Mouse (Mus musculus) MEL (cell line): ENCODE measurements around the gene Dcdc2c.

Source experiments
- BHLHE40 ChIP-seq: IDR thresholded peaks from 2 replicates; pipeline ENCODE4 v1.6.1; 2012; ENCODE audit warnings: low read depth, mild to moderate bottlenecking, inconsistent platforms, low read length, improper control_type of control experiment, borderline replicate concordance
- CTCF ChIP-seq, 3 experiments: IDR thresholded peaks in 2 of 3; conservative IDR thresholded peaks in 1 of 3; 2 replicates each; pipeline ENCODE4 v1.5.1; 2011 to 2012; ENCODE audit warnings: low read length in 3 of 3, low read depth in 2 of 3, mild to moderate bottlenecking in 2 of 3, improper control_type of control experiment in 1 of 3, inconsistent platforms in 1 of 3, mixed read lengths in 1 of 3, moderate library complexity in 1 of 3; ENCODE audit not compliant: control insufficient read depth in 1 of 3, insufficient read depth in 1 of 3, poor library complexity in 1 of 3, severe bottlenecking in 1 of 3
- KAT2A ChIP-seq: conservative IDR thresholded peaks from 2 replicates; pipeline ENCODE4 v1.6.1; 2012; ENCODE audit warnings: low read depth, low read length, improper control_type of control experiment, inconsistent platforms
- POLR2A ChIP-seq, 2 experiments: IDR thresholded peaks; 2 replicates each; pipeline ENCODE4 v1.6.1; 2011 to 2012; ENCODE audit warnings: low read length in 2 of 2, mild to moderate bottlenecking in 2 of 2, control low read depth in 1 of 2, improper control_type of control experiment in 1 of 2, low read depth in 1 of 2, moderate library complexity in 1 of 2; ENCODE audit not compliant: control insufficient read depth in 1 of 2, insufficient read depth in 1 of 2, poor library complexity in 1 of 2
- POLR2AphosphoS2 ChIP-seq: IDR thresholded peaks from 2 replicates; pipeline ENCODE4 v1.6.1; 2011; ENCODE audit warnings: low read length, improper control_type of control experiment
- TBP ChIP-seq: IDR thresholded peaks from 2 replicates; pipeline ENCODE4 v1.8.0; 2011; ENCODE audit warnings: low read depth, low read length, improper control_type of control experiment

- TF ChIP-seq POLR2A (IDR thresholded peaks at IDR 0.05; ENCODE audit: control insufficient read depth in 1 of 2, insufficient read depth in 1 of 2, low read depth in 1 of 2, low read length in 2 of 2, poor library complexity in 1 of 2) = no peak
- TF ChIP-seq CTCF (IDR thresholded peaks at IDR 0.05 in 2 of 3, conservative IDR thresholded peaks at IDR 0.05 in 1 of 3; ENCODE audit: control insufficient read depth in 1 of 3, insufficient read depth in 1 of 3, low read depth in 2 of 3, low read length in 3 of 3, poor library complexity in 1 of 3, severe bottlenecking in 1 of 3) = no peak
- TF ChIP-seq KAT2A = no peak
- TF ChIP-seq POLR2AphosphoS2 = no peak
- no peak for TF ChIP-seq BHLHE40
- no peak for TF ChIP-seq TBP
Measured at GRCm38 (mm10) chr12:28460951-28461431, 91.2 kb downstream of the Dcdc2c start.
